Mouse (Mus musculus) ES-Bruce4 (cell line): ENCODE results near the gene Piga.

Source experiments
- CTCF ChIP-seq: IDR thresholded peaks from one replicate; pipeline ENCODE4 v1.8.1; 2011; ENCODE audit warnings: low read depth, low read length
- EP300 ChIP-seq: IDR thresholded peaks from 2 replicates; pipeline ENCODE4 v1.6.1; 2011; ENCODE audit warnings: low read depth, low read length; ENCODE audit not compliant: insufficient read depth
- POLR2A ChIP-seq: IDR thresholded peaks from one replicate; pipeline ENCODE4 v1.8.1; 2011; ENCODE audit warnings: low read length; ENCODE audit not compliant: insufficient read depth

DNA sequence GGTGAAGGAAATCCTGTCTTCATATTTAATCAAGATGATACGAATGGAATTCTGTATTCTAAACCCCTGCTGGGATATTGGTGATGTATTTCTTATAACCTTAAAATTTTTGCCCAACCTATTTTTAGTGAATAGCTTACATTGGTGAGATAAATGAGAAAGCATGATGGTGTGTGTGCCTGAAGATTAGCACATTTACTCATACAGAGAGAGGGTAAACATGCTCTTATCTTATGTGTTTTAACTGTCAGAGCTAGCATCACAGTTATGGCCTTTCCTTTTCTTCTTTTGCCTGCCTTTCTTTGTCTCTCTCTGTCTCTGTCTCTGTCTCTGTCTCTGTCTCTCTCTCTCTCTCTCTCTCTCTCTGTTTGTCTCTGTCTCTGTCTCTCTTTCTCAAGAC lies 5.2 kb downstream of the Piga start:
- TF ChIP-seq CTCF: no peak
- no peak for TF ChIP-seq EP300
- no peak for TF ChIP-seq POLR2A
